Mouse (Mus musculus): ENCODE results near the gene Psme2. TPM values are rescaled to one million over a fixed set of nuclear protein-coding genes. Genes with fewer than 3 reads are reported as not detected.

Gene Psme2
- polyA plus RNA-seq, 1 experiment from 2014 or later, result 225 TPM

Other genes starting within 250 kb of the Psme2 start
- 43.4 and 54.1 TPM in 2 replicates for gene Dhrs4, start 112.4 kb downstream of the Psme2 start, polyA plus RNA-seq (2014; fragmentation: Nextera tagmentation; extraction: Ambion mirVana)
- gene Carmil3, start 100.5 kb downstream of the Psme2 start, polyA plus RNA-seq (2014; fragmentation: Nextera tagmentation; extraction: Ambion mirVana), result 1.6 and 2.9 TPM in 2 replicates
- 0.12 and 0.36 TPM in 2 replicates for gene Cpne6, start 80.7 kb downstream of the Psme2 start, polyA plus RNA-seq (2014; fragmentation: Nextera tagmentation; extraction: Ambion mirVana)
- not detected in 2 replicates for gene Nrl, start 66.1 kb downstream of the Psme2 start, polyA plus RNA-seq (2014; fragmentation: Nextera tagmentation; extraction: Ambion mirVana)
- gene Pck2, start 50.8 kb downstream of the Psme2 start, polyA plus RNA-seq (2014; fragmentation: Nextera tagmentation; extraction: Ambion mirVana), result 35.1 TPM in 2 replicates
- gene Dcaf11, start 31.1 kb downstream of the Psme2 start, polyA plus RNA-seq (2014; fragmentation: Nextera tagmentation; extraction: Ambion mirVana), result 68.1 and 74.1 TPM in 2 replicates
- not detected in 2 replicates for gene A730061H03Rik, start 30.7 kb downstream of the Psme2 start, polyA plus RNA-seq (2014; fragmentation: Nextera tagmentation; extraction: Ambion mirVana)
- gene Fitm1, start 15.5 kb downstream of the Psme2 start, polyA plus RNA-seq (2014; fragmentation: Nextera tagmentation; extraction: Ambion mirVana), result 97.6 and 102 TPM in 2 replicates
- 224 and 250 TPM in 2 replicates for gene Psme1, start 13.0 kb downstream of the Psme2 start, polyA plus RNA-seq (2014; fragmentation: Nextera tagmentation; extraction: Ambion mirVana)
- 22.6 and 22.7 TPM in 2 replicates for gene Emc9, start 5.8 kb downstream of the Psme2 start, polyA plus RNA-seq (2014; fragmentation: Nextera tagmentation; extraction: Ambion mirVana)
- 12.7 and 13.1 TPM in 2 replicates for gene Rnf31, start 595 bp upstream of the Psme2 start, polyA plus RNA-seq (2014; fragmentation: Nextera tagmentation; extraction: Ambion mirVana)
- gene Irf9, start 12.5 kb upstream of the Psme2 start, polyA plus RNA-seq (2014; fragmentation: Nextera tagmentation; extraction: Ambion mirVana), result 9.8 and 10.1 TPM in 2 replicates
- 7.1 and 10.2 TPM in 2 replicates for gene Rec8, start 26.9 kb upstream of the Psme2 start, polyA plus RNA-seq (2014; fragmentation: Nextera tagmentation; extraction: Ambion mirVana)
- gene Ipo4, start 44.8 kb upstream of the Psme2 start, polyA plus RNA-seq (2014; fragmentation: Nextera tagmentation; extraction: Ambion mirVana), result 65.7 and 68.4 TPM in 2 replicates
- 1.8 and 2.5 TPM in 2 replicates for gene Gm49378, start 46.8 kb upstream of the Psme2 start, polyA plus RNA-seq (2014; fragmentation: Nextera tagmentation; extraction: Ambion mirVana)
- 86.6 and 90.0 TPM in 2 replicates for gene Tm9sf1, start 52.7 kb upstream of the Psme2 start, polyA plus RNA-seq (2014; fragmentation: Nextera tagmentation; extraction: Ambion mirVana)
- 0.35 and 0.46 TPM in 2 replicates for gene Tssk4, start 59.1 kb upstream of the Psme2 start, polyA plus RNA-seq (2014; fragmentation: Nextera tagmentation; extraction: Ambion mirVana)
- gene Mdp1, start 69.4 kb upstream of the Psme2 start, polyA plus RNA-seq (2014; fragmentation: Nextera tagmentation; extraction: Ambion mirVana), result 99.2 and 100 TPM in 2 replicates
- 40.6 and 40.9 TPM in 2 replicates for gene Gmpr2, start 80.8 kb upstream of the Psme2 start, polyA plus RNA-seq (2014; fragmentation: Nextera tagmentation; extraction: Ambion mirVana)
- gene Nedd8, start 81.0 kb upstream of the Psme2 start, polyA plus RNA-seq (2014; fragmentation: Nextera tagmentation; extraction: Ambion mirVana), result 511 and 563 TPM in 2 replicates
- gene Tinf2, start 90.7 kb upstream of the Psme2 start, polyA plus RNA-seq (2014; fragmentation: Nextera tagmentation; extraction: Ambion mirVana), result 28.7 and 31.6 TPM in 2 replicates
- 0.13 and 0.14 TPM in 2 replicates for gene Tgm1, start 122.8 kb upstream of the Psme2 start, polyA plus RNA-seq (2014; fragmentation: Nextera tagmentation; extraction: Ambion mirVana)
- 20.1 and 20.5 TPM in 2 replicates for gene Rabggta, start 131.2 kb upstream of the Psme2 start, polyA plus RNA-seq (2014; fragmentation: Nextera tagmentation; extraction: Ambion mirVana)
- 59.8 and 70.6 TPM in 2 replicates for gene Dhrs1, start 154.6 kb upstream of the Psme2 start, polyA plus RNA-seq (2014; fragmentation: Nextera tagmentation; extraction: Ambion mirVana)
- 21.3 and 25.2 TPM in 2 replicates for gene Nop9, start 154.6 kb upstream of the Psme2 start, polyA plus RNA-seq (2014; fragmentation: Nextera tagmentation; extraction: Ambion mirVana)
- gene Cideb, start 167.3 kb upstream of the Psme2 start, polyA plus RNA-seq (2014; fragmentation: Nextera tagmentation; extraction: Ambion mirVana), result 1.5 and 1.6 TPM in 2 replicates
- gene Ltb4r2, start 170.3 kb upstream of the Psme2 start, polyA plus RNA-seq (2014; fragmentation: Nextera tagmentation; extraction: Ambion mirVana), result 0.24 and 0.27 TPM in 2 replicates
- gene Ltb4r1, start 174.8 kb upstream of the Psme2 start, polyA plus RNA-seq (2014; fragmentation: Nextera tagmentation; extraction: Ambion mirVana), result 0.28 and 0.62 TPM in 2 replicates
- gene Adcy4, start 193.0 kb upstream of the Psme2 start, polyA plus RNA-seq (2014; fragmentation: Nextera tagmentation; extraction: Ambion mirVana), result 14.8 and 17.7 TPM in 2 replicates
- gene Ripk3, start 197.8 kb upstream of the Psme2 start, polyA plus RNA-seq (2014; fragmentation: Nextera tagmentation; extraction: Ambion mirVana), result 13.6 and 16.1 TPM in 2 replicates
- 7.6 and 11.0 TPM in 2 replicates for gene Nfatc4, start 232.0 kb upstream of the Psme2 start, polyA plus RNA-seq (2014; fragmentation: Nextera tagmentation; extraction: Ambion mirVana)